Mouse (Mus musculus) ovary, postnatal 10 days (tissue): ENCODE results near the gene Prph.
A peak's percentile ranks its signal among the peaks of the same experiment; 100 is the strongest.
"Not testable (repeated sequence)": the region's sequence is repeated elsewhere in the genome, so short reads cannot be mapped to it uniquely, and the experiment has no call there.

ENCODE experiments used
- DNase-seq: peaks from one replicate; pipeline ENCODE4 v3.0.0; 2022; ENCODE audit warnings: low spot score

Gene Prph

GRCm38 (mm10) chr15:99076011-99076410 is 21.0 kb downstream of the Prph start:
- DNase-seq, result not testable (repeated sequence)

GRCm38 (mm10) chr15:99078181-99078910 is 23.4 kb downstream of the Prph start:
- DNase-seq, result no peak

- DNase-seq, result no peak
Measured at GRCm38 (mm10) chr15:99079804-99080203, 24.8 kb downstream of the Prph start.

- no peak for DNase-seq
Measured at GRCm38 (mm10) chr15:99082322-99082721, 27.3 kb downstream of the Prph start.

GRCm38 (mm10) chr15:99082840-99083239 is 27.9 kb downstream of the Prph start:
- DNase-seq, result no peak

GRCm38 (mm10) chr15:99083258-99083657 is 28.3 kb downstream of the Prph start:
- DNase-seq, result no peak

- DNase-seq, result no peak
Measured at GRCm38 (mm10) chr15:99083867-99084557, 29.0 kb downstream of the Prph start.

- no peak for DNase-seq
Measured at GRCm38 (mm10) chr15:99084618-99085017, 29.6 kb downstream of the Prph start.

- no peak for DNase-seq
Measured at GRCm38 (mm10) chr15:99085997-99086396, 31.0 kb downstream of the Prph start.

GRCm38 (mm10) chr15:99087253-99088075 is 32.5 kb downstream of the Prph start, which contains the start of gene C1ql4:
C1ql4 (minus strand) TSS chr15:99087817.
- no peak for DNase-seq

GRCm38 (mm10) chr15:99088292-99088691 is 33.3 kb downstream of the Prph start:
- peak; percentile 57 for DNase-seq

GRCm38 (mm10) chr15:99089069-99089468 is 34.1 kb downstream of the Prph start:
- no peak for DNase-seq

- DNase-seq, result no peak
Measured at GRCm38 (mm10) chr15:99092870-99093269, 37.9 kb downstream of the Prph start, which contains the start of gene Dnajc22. Dnajc22 (plus strand) TSS chr15:99093170.

GRCm38 (mm10) chr15:99093291-99094258 is 38.6 kb downstream of the Prph start:
- no peak for DNase-seq

GRCm38 (mm10) chr15:99094631-99095270 is 39.8 kb downstream of the Prph start:
- DNase-seq, result no peak

GRCm38 (mm10) chr15:99095356-99095755 is 40.4 kb downstream of the Prph start:
- no peak for DNase-seq

- no peak for DNase-seq
Measured at GRCm38 (mm10) chr15:99096061-99096793, 41.3 kb downstream of the Prph start.

GRCm38 (mm10) chr15:99096831-99097500 is 42.0 kb downstream of the Prph start:
- DNase-seq, result no peak

GRCm38 (mm10) chr15:99097840-99098492 is 43.0 kb downstream of the Prph start:
- no peak for DNase-seq
